Mouse (Mus musculus): ENCODE data around the gene Gm9958. TPM values are rescaled to one million over a fixed set of nuclear protein-coding genes. Genes with fewer than 3 reads are reported as not detected.
A peak's percentile ranks its signal among the peaks of the same experiment; 100 is the strongest.

Gm9958 gene
- polyA plus RNA-seq (2016; fragmentation: Nextera tagmentation; extraction: Ambion mirVana): 5.0 and 5.7 TPM in 2 replicates

DNA sequence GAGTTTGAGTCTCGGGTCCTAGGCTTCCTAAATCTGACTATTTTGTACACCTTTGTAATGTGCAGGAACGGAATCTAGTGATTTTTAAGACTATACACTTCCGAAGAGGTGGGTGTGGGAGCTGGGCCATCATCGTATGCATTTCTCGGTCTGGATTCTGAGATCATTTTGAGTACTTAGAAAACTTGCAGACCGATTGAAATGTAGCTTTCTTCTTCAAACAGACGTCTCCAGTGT is at the start of gene Gm9958:
Gene Gm9958 (plus strand): TSS at position 138 of the 237 bp plus-strand sequence.
- peaks cover 10% of the 10 kb centered on the region; the same call in 1 of the 2 replicates for H3K36me3 ChIP-seq
- H3K9me3 ChIP-seq (replicated peaks): no peaks in the 10 kb centered on the region
- WGBS: 5% methylated on average over 7 of the region's 7 CpGs
- peaks cover 12% of the 10 kb centered on the region for H3K4me1 ChIP-seq
- no peaks in the 10 kb centered on the region for H3K27me3 ChIP-seq (ENCODE audit: low read depth, poor library complexity, severe bottlenecking)
- DNase-seq (ENCODE audit: low spot score): no peak
- peak within 1 kb of the TSS; percentile 82 for H3K4me3 ChIP-seq
- H3K27ac ChIP-seq: peak within 1 kb of the TSS; percentile 98

DNA sequence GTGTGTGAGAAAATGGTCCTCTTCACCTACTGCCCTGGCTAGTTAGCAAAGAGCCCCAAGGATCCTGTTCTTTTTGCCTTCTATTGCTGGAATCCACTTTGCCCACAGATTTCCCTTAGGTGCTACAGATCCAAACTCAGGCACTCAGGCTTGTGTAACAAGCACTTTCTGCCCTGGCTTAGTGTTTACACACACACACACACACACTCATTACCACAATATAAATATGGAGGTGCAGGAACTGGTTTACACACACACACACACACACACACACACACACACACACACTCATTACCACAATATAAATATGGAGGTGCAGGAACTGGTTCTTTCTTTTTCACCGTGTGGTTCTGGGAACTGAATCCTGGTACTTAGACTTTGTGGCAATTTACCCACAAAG is 35.9 kb upstream of the Gm9958 start:
- no peak for DNase-seq (ENCODE audit: low spot score)
- Histone ChIP-seq H3K27me3 (ENCODE audit: low read depth, poor library complexity, severe bottlenecking) (no peaks in the 10 kb centered on the region), H3K36me3 (no peaks in the 10 kb centered on the region), H3K4me3 (no peak overlapping the region), H3K27ac (no peak overlapping the region), H3K4me1 (no peaks in the 10 kb centered on the region), H3K9me3 (replicated peaks) (no peaks in the 10 kb centered on the region)
- 93% methylated on average over 1 of the region's 1 CpGs for WGBS

DNA sequence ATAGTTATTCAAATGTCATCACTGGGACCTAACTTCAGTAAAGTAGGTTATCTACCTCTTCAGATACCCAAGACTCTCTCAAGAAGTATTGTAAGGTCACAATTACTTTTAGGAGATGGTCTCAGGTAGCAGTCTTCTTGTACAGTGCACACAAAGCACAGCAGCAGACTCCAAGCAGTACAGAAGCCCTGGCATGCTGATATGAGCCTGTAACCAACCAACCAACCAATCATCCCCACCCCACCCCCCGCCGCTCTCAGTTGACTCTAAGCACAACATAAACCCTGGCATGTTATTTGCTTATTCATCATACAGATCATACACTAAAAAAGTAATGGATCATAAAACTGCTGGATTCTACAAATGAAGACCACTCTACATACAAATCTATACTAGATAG is 34.5 kb upstream of the Gm9958 start:
- Histone ChIP-seq H3K4me3 (no peak overlapping the region), H3K36me3 (no peaks in the 10 kb centered on the region), H3K27me3 (ENCODE audit: low read depth, poor library complexity, severe bottlenecking) (no peaks in the 10 kb centered on the region), H3K27ac (no peak overlapping the region), H3K4me1 (no peaks in the 10 kb centered on the region), H3K9me3 (replicated peaks) (no peaks in the 10 kb centered on the region)
- WGBS: 95% methylated on average over 2 of the region's 2 CpGs
- DNase-seq (ENCODE audit: low spot score): no peak

DNA sequence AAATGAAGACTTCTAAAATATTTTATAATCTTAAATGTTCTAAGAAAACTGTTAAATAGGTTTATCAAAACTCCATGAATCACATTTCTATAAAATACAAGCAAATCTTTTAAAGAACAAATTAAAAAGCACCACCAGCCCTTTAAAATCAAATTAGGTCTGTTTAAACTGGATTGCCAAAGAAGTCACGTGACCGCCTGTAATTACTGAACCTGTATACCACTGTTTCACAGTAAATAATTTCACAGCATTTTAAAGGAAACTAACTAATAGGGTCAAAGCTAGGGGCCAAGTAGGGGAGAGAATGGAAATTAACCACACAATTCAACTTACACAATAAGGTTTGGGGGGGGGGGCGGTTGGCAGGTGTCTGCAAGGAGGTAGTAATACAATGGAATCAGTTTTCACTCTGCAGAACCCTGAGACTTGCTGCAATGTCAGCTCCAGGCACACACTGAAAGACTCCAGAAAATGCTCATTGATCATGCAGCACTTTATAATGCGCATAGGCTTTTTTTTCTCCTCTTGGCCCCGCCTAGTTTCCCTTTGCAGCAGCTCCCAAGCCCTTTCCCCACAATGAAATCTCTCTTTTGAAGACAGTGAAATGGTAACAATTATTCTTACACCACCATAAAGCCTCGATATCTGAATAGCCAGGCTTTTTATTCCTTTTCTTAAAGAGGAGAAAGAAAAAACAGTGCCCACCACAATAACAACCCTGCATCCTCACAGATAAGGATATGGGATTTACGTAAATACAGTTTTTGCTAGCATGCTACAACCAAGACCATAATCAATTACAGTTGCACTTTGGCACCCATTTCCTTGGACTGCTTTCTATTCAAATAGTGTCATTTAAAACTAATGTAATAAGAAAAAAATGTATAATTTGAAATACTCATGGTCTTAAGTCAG is 28.6 kb upstream of the Gm9958 start:
- Histone ChIP-seq H3K4me1 (peaks cover 21% of the 10 kb centered on the region), H3K27ac (no peak overlapping the region), H3K4me3 (no peak overlapping the region), H3K27me3 (ENCODE audit: low read depth, poor library complexity, severe bottlenecking) (no peaks in the 10 kb centered on the region), H3K36me3 (no peaks in the 10 kb centered on the region), H3K9me3 (replicated peaks) (no peaks in the 10 kb centered on the region)
- WGBS: 81% methylated on average over 7 of the region's 7 CpGs
- DNase-seq (ENCODE audit: low spot score): no peak

DNA sequence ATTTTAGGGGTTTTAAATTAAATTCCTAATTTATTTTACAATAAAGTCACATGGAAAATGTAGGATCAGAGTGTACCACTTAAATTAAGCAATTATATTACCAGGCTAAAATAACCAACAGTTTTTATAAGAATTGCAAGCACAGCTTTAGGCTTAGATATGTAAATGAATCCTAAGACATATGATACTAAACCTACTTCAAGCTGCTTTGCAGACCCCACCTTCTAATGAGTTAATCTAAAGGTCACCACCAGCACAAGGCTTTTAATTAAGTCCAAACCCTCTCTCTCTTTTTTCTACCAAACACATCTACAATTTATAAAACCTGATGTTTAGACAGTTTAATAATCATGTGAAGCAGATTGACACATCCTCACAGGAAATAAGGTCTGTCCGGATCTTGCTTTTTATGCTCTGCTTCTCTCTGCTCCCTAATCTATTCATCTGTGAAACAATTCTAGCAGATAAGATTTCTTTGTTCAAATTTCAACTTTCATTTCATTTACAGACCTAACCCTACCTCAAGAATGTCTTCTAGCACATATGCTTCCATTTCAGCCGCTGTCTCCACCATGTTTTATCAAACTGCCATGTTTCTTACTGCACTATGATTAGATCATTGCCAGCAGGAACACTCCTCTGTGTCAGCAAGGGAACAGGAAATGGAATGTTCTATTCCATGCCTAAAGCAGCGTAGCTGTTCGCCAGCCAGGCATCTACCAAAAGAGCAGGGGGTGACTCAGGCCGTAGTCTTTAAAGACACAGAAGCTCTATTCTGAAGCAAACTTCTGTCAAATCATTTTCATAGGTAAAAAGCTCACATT is 27.7 kb upstream of the Gm9958 start:
- peak overlapping the region; percentile 13; the same call in 1 of the 2 replicates for H3K4me3 ChIP-seq

DNA sequence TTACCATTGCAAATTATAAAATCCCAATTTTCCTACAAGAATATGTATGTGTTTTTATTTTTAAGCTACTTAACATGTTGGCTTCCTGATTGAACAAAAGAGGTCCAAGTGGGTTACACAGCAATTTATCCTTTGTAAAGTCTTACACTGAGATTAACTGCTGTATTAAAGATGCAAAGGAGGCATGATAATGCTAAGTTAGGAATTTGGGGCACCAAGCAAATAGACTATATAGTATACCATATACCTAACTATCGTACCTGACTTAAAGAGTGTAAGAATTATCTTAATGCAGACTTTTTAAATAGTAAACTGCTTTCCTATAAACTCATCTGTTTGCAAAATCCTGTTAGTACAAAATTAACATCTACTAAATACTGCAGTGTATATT is 27.1 kb upstream of the Gm9958 start:
- H3K4me1 ChIP-seq: peaks cover 21% of the 10 kb centered on the region
- H3K27me3 ChIP-seq (ENCODE audit: low read depth, poor library complexity, severe bottlenecking): no peaks in the 10 kb centered on the region
- DNase-seq (ENCODE audit: low spot score): no peak
- no peaks in the 10 kb centered on the region for H3K36me3 ChIP-seq
- H3K27ac ChIP-seq: no peak overlapping the region
- peak overlapping the region; percentile 13; the same call in 1 of the 2 replicates for H3K4me3 ChIP-seq
- no peaks in the 10 kb centered on the region for H3K9me3 ChIP-seq (replicated peaks)
- 96% methylated on average over 1 of the region's 1 CpGs for WGBS

More for the DNA sequence above, 27.7 kb upstream of the Gm9958 start:
- Histone ChIP-seq H3K27me3 (ENCODE audit: low read depth, poor library complexity, severe bottlenecking) (no peaks in the 10 kb centered on the region), H3K27ac (no peak overlapping the region), H3K9me3 (replicated peaks) (no peaks in the 10 kb centered on the region), H3K4me1 (peaks cover 21% of the 10 kb centered on the region), H3K36me3 (no peaks in the 10 kb centered on the region)
- 37% methylated on average over 5 of the region's 5 CpGs for WGBS
- DNase-seq (ENCODE audit: low spot score): peak; percentile 32

DNA sequence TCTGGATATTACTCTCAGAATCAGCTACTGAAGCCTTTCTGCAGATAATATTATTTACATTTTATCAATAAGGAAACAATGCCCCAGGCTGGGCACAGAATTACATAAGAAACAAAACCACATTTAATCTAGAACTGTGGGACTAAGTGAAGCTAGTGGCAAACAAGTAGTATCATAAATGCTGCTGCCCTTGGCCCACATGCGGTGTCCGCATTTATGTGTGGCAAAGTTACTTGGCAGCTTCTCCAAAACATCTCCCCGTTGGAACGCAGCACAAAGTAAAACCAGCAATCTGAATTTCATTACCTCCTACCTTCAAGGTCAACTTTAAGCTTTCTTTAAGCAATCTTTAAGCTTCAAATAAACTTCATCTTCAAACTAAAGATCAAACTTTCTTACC is 26.2 kb upstream of the Gm9958 start:
- 85% methylated on average over 4 of the region's 4 CpGs for WGBS

DNA sequence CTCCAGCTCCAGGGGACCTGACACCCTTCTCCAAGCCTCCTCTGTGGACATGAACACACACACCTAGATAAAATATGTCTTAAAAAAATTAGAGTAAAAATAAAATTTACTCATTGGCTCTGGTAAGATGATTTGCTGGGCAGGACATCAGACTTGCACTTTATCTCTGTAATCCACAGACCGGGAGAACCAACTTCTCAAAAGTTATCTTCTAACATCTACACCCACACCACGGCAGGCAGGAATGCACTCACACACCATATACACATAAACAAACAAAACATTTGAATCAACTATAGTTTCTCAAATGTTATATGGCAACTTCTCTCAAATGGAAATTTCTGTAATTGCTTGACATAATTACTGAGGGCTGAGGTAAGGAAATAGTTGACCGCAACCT is 20.1 kb upstream of the Gm9958 start:
- Histone ChIP-seq H3K27me3 (ENCODE audit: low read depth, poor library complexity, severe bottlenecking) (no peaks in the 10 kb centered on the region), H3K4me3 (no peak overlapping the region), H3K27ac (no peak overlapping the region), H3K4me1 (no peaks in the 10 kb centered on the region), H3K9me3 (replicated peaks) (no peaks in the 10 kb centered on the region), H3K36me3 (peaks cover 12% of the 10 kb centered on the region)
- DNase-seq (ENCODE audit: low spot score): no peak
- WGBS: 95% methylated on average over 3 of the region's 3 CpGs

More for the DNA sequence above, 26.2 kb upstream of the Gm9958 start:
- Histone ChIP-seq H3K9me3 (replicated peaks) (no peaks in the 10 kb centered on the region), H3K27me3 (ENCODE audit: low read depth, poor library complexity, severe bottlenecking) (no peaks in the 10 kb centered on the region), H3K36me3 (no peaks in the 10 kb centered on the region), H3K4me1 (peaks cover 21% of the 10 kb centered on the region), H3K27ac (no peak overlapping the region), H3K4me3 (no peak overlapping the region)
- no peak for DNase-seq (ENCODE audit: low spot score)

DNA sequence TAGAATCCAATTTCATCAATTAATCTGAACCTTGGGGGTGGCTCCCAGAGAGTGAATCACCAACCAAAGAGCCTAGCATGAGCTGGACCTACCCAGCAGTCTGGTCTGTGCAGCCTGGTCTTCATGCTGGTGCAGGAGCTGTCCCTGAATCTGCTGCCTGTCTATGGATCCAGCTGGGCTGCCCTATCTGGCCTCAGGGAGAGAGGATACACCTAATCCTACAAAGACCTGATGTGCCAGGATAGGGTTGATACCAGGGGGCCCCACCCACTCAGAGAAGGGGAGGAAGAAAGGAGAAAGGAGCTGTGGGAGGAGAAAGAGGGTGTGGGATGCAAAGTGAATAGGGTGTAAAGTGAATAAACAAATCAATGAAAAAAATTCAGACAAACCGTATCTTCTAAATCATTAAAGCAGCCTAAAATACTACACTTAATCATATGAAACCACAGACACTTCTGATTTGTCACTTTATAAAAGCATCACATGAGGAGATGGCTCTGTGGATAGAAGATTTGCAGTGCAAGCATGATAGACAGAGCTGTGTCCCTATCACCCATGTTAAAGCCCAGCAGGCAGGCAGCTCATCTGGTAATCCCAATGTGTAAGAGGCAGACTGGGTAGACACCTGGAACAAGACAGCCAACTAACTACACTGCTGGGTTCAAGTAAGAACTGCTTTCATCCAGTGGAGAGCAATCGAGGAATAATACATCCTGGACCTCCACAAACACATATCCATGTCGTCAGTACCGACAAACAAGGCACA is 13.3 kb upstream of the Gm9958 start:
- Histone ChIP-seq H3K27me3 (ENCODE audit: low read depth, poor library complexity, severe bottlenecking) (no peaks in the 10 kb centered on the region), H3K27ac (no peak overlapping the region), H3K36me3 (peaks cover 50% of the 10 kb centered on the region), H3K9me3 (replicated peaks) (no peaks in the 10 kb centered on the region), H3K4me1 (no peaks in the 10 kb centered on the region), H3K4me3 (no peak overlapping the region)
- 97% methylated on average over 4 of the region's 4 CpGs for WGBS
- DNase-seq (ENCODE audit: low spot score): no peak

DNA sequence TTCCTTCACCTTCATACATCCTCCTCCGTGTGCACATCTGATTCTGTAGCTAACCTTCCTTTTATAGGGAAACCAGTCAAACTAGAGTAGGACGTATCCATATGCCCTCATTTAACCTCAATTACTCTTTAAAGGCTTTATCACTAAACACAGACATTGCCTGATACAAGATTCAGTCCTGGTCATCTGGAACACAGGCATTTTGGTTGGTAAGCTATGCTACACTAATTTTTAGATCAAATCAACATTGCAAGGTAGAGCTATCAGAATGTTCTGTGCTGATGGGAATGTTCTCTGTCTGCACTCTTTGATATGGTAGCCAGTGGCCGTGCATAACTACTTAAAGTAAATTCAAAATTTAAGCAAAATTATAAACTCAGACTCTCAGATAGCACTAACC is 11.2 kb upstream of the Gm9958 start:
- 91% methylated on average over 3 of the region's 3 CpGs for WGBS
- Histone ChIP-seq H3K4me3 (no peak overlapping the region), H3K9me3 (replicated peaks) (no peaks in the 10 kb centered on the region), H3K36me3 (peaks cover 67% of the 10 kb centered on the region), H3K27ac (no peak overlapping the region), H3K4me1 (no peaks in the 10 kb centered on the region), H3K27me3 (ENCODE audit: low read depth, poor library complexity, severe bottlenecking) (no peaks in the 10 kb centered on the region)
- no peak for DNase-seq (ENCODE audit: low spot score)

DNA sequence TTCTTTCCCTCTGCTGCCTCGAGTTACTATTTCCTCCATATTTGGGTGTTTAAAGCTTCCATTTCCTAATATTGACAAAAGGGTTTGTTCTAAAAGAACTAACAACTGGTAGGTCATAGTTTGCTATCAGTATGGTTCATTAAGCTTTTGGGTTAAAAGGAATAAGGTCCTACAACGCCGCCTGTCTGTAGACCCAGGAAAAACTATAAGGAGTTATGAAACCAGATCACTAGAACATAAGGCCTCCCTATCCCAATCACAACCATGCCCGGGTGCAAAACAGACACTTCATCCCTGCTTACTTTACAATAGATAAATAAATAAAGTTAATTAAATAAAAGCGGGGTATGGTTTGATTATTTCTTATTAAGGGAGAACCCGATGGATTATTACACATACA is 2.5 kb upstream of the Gm9958 start:
- Histone ChIP-seq H3K4me3 (peak overlapping the region; percentile 82), H3K4me1 (peaks cover 12% of the 10 kb centered on the region), H3K27me3 (ENCODE audit: low read depth, poor library complexity, severe bottlenecking) (no peaks in the 10 kb centered on the region), H3K27ac (peak overlapping the region; percentile 98), H3K9me3 (replicated peaks) (no peaks in the 10 kb centered on the region), H3K36me3 (peaks cover 29% of the 10 kb centered on the region)
- no peak for DNase-seq (ENCODE audit: low spot score)
- WGBS: 5% methylated on average over 6 of the region's 6 CpGs

DNA sequence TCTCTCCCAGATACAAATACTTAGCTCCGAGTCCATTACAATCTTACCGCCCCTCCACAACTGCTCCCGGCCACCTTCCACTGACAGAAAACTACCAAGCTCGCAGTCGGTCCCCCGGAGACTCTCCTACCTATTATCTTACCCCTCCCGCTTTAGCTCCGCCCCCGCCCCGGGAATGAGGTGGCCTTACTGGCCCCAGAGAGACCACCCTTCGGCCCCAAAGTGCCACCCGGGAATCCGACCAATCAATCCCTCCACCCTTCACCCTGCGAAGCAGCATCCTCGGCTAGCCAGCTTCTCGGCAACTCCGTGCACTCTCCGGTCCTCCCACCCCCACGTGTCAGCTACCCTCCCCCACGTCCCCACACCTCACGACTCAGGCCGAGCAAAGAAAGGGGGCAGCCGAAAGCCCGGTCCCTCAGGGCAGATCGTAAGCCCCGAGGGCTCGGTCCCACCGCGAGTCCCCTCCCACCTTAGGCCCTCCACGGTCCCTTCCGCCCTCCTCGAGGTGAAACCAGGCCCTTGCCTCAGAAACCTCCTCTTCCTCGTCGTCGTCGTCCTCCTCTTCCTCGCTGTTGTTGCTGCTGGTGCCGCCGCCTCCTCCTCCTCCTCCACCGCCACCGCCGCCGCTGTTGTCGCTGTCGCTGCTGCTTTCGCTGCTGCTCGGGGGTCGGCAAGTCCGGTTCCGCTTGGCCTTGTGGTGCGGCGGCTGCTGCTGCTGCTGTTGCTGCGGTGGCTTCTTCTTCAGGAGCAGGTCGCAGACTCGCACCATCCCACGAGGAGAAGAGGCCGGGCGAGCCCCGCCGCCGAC is 1.7 kb upstream of the Gm9958 start:
- Histone ChIP-seq H3K27ac (peak overlapping the region; percentile 98), H3K36me3 (peaks cover 20% of the 10 kb centered on the region), H3K4me3 (peak overlapping the region; percentile 82), H3K9me3 (replicated peaks) (no peaks in the 10 kb centered on the region), H3K4me1 (peaks cover 12% of the 10 kb centered on the region), H3K27me3 (ENCODE audit: low read depth, poor library complexity, severe bottlenecking) (no peaks in the 10 kb centered on the region)
- DNase-seq (ENCODE audit: low spot score): peak; percentile 75
- under 1% methylated on average over 59 of the region's 61 CpGs for WGBS
